Mouse (Mus musculus) frontal cortex, postnatal 14 days (tissue): ENCODE results near the gene Vps37c.

Source experiments
- DNase-seq, 2 experiments: peaks; one replicate each; pipeline ENCODE4 v3.0.0; 2022; ENCODE audit warnings: low spot score in 2 of 2

Gene Vps37c

DNA sequence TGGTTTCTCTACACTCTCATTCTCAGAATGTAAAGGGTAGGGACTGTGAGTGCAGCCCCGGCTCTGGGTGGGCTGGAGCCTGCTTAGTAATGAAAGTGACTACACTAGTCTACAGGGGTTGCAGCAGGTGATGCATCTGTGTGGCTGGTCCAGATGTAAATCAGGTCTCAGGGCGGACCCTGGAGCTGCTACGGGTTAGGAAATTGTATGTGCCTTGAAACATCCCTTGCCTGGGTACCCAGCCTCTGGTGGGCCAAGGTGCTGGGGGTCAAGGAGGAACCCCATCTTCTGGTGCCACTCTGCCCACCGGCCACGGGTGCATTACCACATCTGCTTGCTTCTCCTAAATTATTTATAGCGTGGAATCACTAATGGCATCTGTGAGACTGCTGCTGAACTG is 25.6 kb downstream of the Vps37c start:
- no peak for DNase-seq

GRCm38 (mm10) chr19:10714682-10715475 is 26.3 kb downstream of the Vps37c start:
- peak; percentile 60 to 71 for DNase-seq

DNA sequence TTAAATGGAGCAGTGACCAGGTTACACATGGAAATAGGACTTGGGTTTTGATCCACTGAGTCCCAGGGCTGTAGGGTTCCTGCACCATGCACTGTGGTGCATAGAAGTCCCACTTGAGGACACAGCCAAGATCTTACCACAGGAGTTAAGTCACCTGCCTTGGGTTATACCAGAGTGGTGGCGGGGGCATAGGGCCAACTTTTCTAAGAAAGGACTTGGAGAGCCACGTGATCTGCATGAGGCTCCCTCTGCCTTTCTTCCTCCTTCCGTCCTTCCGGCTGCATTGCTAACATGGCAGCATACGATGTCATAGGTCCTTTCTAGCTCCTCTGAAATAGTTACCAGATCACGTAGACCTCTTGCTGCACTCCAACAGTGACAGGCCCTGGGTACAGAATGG is 26.9 kb downstream of the Vps37c start:
- no peak for DNase-seq

- DNase-seq: no peak
Measured at GRCm38 (mm10) chr19:10718251-10718775, 29.8 kb downstream of the Vps37c start.

GRCm38 (mm10) chr19:10719751-10720150 is 31.2 kb downstream of the Vps37c start:
- no peak for DNase-seq

DNA sequence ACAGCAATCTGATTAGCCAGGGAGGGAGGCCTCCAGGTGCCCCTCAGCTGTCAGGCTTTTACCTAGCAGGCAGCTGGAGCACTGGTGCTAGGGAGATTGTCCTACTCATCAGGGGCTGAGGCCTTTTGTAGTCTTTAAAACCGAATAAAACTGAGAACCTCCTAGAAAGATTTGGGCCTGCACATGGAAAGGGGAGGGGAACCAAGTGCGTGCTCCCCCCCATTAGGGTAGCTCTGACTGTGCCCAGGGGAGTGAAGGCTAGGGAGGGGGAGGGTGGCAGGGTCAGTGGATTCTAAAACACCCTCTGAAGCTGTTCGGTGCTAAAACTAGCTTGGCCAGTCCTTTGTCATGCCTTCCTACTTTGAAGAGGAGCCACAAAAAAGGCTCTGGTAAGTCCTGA is 32.0 kb downstream of the Vps37c start:
- no peak for DNase-seq

- DNase-seq: no peak
Measured at GRCm38 (mm10) chr19:10721064-10721463, 32.5 kb downstream of the Vps37c start.

GRCm38 (mm10) chr19:10723084-10723483 is 34.5 kb downstream of the Vps37c start:
- DNase-seq: no peak

DNA sequence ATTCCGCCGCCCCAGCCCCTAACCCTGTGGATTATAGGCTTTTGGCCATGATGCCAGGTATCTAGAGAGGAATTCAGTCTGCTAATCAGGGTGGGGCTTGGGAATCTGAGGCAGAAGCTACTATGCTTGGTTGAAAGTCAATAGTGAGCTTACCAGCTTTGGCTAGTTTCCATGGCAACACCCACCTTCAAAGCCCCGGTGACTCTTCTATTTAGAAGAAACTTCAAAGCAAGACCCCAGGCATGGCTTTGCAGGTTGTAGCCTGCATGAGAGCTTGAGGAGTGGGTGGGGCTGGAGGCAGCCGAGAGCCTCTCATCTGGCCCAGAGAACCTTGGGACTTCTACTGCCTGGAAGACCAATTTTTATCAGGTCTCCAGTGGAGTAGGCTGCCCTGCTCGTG is 35.1 kb downstream of the Vps37c start:
- no peak for DNase-seq

- DNase-seq: no peak
Measured at GRCm38 (mm10) chr19:10724629-10725363, 36.3 kb downstream of the Vps37c start.

DNA sequence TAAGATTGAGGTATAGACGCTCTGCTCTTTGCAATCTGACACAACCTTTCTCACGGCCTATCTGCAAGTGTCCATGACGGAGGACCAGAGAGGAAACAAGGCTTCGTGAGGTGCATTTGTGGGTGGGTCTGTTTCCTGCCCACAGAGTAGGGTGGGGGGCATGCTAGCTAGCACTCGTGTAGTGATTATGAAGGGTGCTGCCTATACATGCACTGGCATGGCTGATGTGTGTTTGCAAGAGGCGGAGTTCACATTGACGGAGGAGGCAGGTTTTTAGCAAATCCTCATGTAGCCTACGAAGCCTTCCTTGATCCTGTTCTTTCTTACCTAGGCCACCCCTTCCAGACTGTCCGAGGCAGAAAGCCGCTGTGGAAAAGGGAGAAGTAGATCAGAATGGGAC is 41.4 kb downstream of the Vps37c start:
- no peak for DNase-seq

GRCm38 (mm10) chr19:10730469-10730868 is 41.9 kb downstream of the Vps37c start:
- no peak for DNase-seq

GRCm38 (mm10) chr19:10731975-10732374 is 43.4 kb downstream of the Vps37c start:
- DNase-seq: no peak

GRCm38 (mm10) chr19:10732741-10733140 is 44.2 kb downstream of the Vps37c start:
- no peak for DNase-seq

DNA sequence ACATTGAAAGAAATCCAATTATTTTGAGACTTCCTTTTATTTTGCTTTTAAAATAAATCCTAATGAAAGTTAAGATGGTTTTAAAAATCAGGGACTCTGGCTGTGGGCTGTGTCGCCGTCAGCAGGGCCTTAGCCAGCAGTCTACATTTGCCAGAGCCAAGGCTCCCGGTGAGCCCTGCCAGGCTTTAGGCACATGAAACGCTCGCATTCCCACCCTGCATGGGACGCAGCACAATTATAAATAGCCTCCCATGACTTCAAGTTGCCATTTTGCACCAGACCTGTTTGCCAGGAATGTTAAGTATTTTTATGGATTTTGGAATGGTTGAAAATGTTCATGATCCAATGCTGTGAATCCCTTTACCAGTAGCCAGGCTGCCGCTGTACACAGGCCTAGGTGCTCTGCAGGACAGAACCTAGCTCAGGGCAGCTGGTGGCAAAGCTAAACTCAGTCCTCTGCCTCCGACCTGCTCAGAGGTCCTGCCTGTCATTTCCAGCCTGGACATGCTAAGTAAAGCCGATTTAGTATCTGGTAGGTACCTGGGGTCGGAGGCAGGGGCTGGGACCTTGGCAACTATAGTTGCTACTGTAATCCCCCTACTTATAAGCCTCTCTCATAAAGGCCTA is 45.1 kb downstream of the Vps37c start:
- no peak for DNase-seq

- DNase-seq: no peak
Measured at GRCm38 (mm10) chr19:10734554-10734953, 46.0 kb downstream of the Vps37c start.

DNA sequence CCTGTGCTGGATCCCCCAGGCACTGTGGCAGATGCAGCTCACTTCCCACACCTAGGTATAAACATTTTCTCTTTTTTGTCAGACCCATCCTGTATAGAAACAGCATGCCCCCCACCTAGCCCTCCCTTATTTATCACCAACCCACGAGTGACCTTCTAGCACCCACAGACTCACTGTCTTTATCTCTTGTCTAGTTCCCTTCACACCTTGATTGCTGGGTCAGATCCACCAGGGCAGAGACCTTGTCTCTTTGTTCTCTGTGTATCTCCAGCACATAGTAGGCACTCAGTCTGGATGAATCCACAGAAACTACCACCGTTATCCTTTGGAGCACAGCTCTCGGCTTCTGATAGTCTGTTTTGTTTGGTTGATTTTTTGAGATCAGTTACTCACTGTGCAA is 46.5 kb downstream of the Vps37c start:
- no peak for DNase-seq

- no peak for DNase-seq
Measured at GRCm38 (mm10) chr19:10735861-10736260, 47.3 kb downstream of the Vps37c start.

DNA sequence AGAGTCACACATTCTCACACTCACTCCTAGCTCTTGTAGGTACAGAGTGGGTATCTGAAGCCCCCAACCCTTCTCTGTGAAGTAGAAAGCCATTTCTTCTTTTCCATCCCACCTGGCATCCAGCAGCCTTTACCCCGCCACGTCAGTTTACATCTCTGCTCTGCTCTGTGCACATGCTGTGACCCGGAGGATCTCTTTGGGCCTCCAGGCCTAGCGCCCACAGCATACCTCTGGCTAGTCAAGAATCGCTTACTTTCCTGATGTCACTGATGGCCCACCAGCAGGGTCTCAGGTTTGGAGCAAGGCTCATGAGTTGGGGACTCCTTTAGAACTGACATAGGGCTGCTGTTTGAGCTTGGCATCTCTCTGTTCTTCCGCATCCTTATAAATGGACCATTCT is 49.5 kb downstream of the Vps37c start:
- no peak for DNase-seq

GRCm38 (mm10) chr19:10738811-10739210 is 50.3 kb downstream of the Vps37c start, which contains the start of gene Cd5:
Gene Cd5 (minus strand): TSS chr19:10739002.
- no peak for DNase-seq

- DNase-seq: no peak
Measured at GRCm38 (mm10) chr19:10739916-10740315, 51.4 kb downstream of the Vps37c start.

DNA sequence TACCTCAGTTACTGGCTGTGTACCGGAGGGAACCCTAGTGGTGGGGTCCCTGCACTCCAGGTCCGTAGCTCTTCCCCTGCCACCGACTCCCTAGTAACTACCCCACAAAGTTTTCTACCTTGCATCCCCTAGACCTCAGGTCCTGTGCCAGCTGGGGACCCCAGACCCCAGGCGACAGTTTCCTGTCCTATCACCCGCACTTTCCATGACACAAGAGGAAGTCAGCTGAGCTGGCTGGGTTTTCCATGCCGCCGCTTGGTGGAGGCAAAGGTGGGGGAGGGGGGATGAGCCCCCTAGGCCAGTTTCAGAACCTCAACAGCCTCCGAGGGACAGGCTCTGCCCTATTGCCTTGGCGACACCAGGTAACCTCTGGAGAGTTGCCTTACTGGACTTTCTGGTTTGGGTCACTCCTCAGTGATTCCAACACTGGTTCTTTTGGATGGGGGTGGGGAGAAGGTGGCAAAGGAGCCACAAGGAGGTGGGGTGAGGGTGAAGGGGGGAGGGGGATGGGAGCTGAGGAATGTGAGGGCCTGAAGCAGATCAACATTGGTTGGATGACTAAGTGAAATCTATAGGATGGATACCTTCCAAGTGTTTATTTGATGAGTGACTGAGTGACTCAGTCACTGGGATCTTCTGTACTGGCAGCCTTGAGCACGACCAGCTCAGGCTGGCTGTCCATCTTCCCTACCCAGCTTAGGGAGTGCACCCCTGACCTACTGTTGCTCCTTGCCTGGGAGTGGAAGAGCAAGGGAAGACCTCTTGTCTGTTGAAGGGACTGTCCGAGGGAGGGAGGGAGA is 52.3 kb downstream of the Vps37c start:
- DNase-seq: no peak
